11 mouse cellular contexts compared by ENCODE assay signal in the genomic region with DNA sequence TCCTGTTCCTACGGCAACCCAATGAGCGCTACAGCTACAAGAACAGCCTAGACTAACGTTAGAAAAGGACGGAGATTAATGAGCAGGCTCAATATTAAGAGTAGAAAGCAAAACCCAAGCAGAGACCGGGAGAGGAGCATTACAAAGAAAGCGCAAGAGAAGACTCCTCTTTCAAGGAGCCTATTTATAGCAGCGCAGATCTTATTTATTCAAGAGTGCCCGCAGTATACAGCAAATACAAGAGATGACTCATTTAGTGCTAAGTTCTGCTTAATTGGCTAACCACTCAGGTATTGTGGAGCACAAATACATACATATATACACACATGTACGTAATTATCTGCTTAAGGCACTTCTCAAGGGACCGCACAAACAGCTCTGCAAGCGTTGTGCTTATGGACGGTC.
DNase-seq lines count a peak whose midpoint lies in the region; ATAC-seq lines count a peak whose summit lies in the region.
"Had no signal": no experiment of that assay in that cellular context is flagged by ENCODE, and none has a peak within 500 bp of the region (broad histone marks: within the 10 kb centered on the region; RNA-seq: fewer than 3 reads in every experiment).

No protein-coding gene starts in this region.

- peak; percentile 86 for ATAC-seq in forebrain, embryonic 16.5 days
- ATAC-seq in midbrain, embryonic 12.5 days (ENCODE audit: low FRiP score, low read depth) = peak; percentile 66
- ATAC-seq in heart, embryonic 11.5 days (replicated peaks; ENCODE audit: insufficient number of reproducible peaks, low FRiP score, low TSS enrichment) = no peak

- peaks cover 12% of the 10 kb centered on the region for H3K4me1 ChIP-seq in forebrain, embryonic 16.5 days (replicated peaks; ENCODE audit: control insufficient read depth, insufficient read depth, low read length)
- peaks cover 14% of the 10 kb centered on the region for H3K4me1 ChIP-seq in midbrain, embryonic 12.5 days
- no peaks in the 10 kb centered on the region for H3K4me1 ChIP-seq in heart, embryonic 11.5 days (ENCODE audit: control insufficient read depth, insufficient read depth, low read length)
- H3K4me1 ChIP-seq: megakaryocyte, embryonic 14.5 days had no signal

- WGBS in forebrain, embryonic 16.5 days = 6% methylated on average over 12 of the region's 12 CpGs
- WGBS in midbrain, embryonic 12.5 days = 37% methylated on average over 12 of the region's 12 CpGs
- 72% methylated on average over 12 of the region's 12 CpGs for WGBS in heart, embryonic 11.5 days (ENCODE audit: insufficient replicate concordance)

- no peaks in the 10 kb centered on the region for H3K36me3 ChIP-seq in forebrain, embryonic 16.5 days (ENCODE audit: control insufficient read depth, insufficient read depth)
- no peaks in the 10 kb centered on the region for H3K36me3 ChIP-seq in midbrain, embryonic 12.5 days
- no peaks in the 10 kb centered on the region for H3K36me3 ChIP-seq in heart, embryonic 11.5 days (ENCODE audit: control insufficient read depth, insufficient read depth, low read length)

- no peaks in the 10 kb centered on the region for H3K9me3 ChIP-seq in forebrain, embryonic 16.5 days (ENCODE audit: control insufficient read depth, low read length)
- H3K9me3 ChIP-seq in midbrain, embryonic 12.5 days = no peaks in the 10 kb centered on the region
- no peaks in the 10 kb centered on the region for H3K9me3 ChIP-seq in heart, embryonic 11.5 days (replicated peaks; ENCODE audit: control insufficient read depth, low read length)
- H3K9me3 ChIP-seq: megakaryocyte, embryonic 14.5 days had no signal

- H3K27ac ChIP-seq in forebrain, embryonic 16.5 days (ENCODE audit: low read length) = no peak overlapping the region
- no peak overlapping the region for H3K27ac ChIP-seq in midbrain, embryonic 12.5 days (replicated peaks)
- no peak overlapping the region for H3K27ac ChIP-seq in heart, embryonic 11.5 days (ENCODE audit: low read depth, low read length)
- H3K27ac ChIP-seq: liver, embryonic 14.5 days had no signal

- H3K4me2 ChIP-seq in forebrain, embryonic 16.5 days (ENCODE audit: low read length) = peak overlapping the region; percentile 67
- H3K4me2 ChIP-seq in midbrain, embryonic 12.5 days (replicated peaks) = peak overlapping the region; percentile 37
- no peak overlapping the region for H3K4me2 ChIP-seq in heart, embryonic 11.5 days

- peak overlapping the region; percentile 58 for H3K9ac ChIP-seq in forebrain, embryonic 16.5 days (replicated peaks; ENCODE audit: low read depth, low read length)
- no peak overlapping the region for H3K9ac ChIP-seq in midbrain, embryonic 12.5 days (replicated peaks)
- no peak overlapping the region for H3K9ac ChIP-seq in heart, embryonic 11.5 days (ENCODE audit: low read depth, low read length)
- H3K9ac ChIP-seq: liver, embryonic 14.5 days had no signal

- peak; percentile 15 to 34 for DNase-seq in right cerebral cortex, adult 2 months (ENCODE audit: low spot score in 2 of 2)
- no peak for DNase-seq in right cerebral cortex, postnatal 25 days
- DNase-seq in adrenal gland, postnatal 10 days = no peak
- no peak for DNase-seq in T-cell, adult 2 months (ENCODE audit: low spot score)
- DNase-seq: heart, postnatal 4 days; kidney, postnatal 25 days had no signal

- H3K4me3 ChIP-seq in forebrain, embryonic 16.5 days (replicated peaks; ENCODE audit: low read length) = peak overlapping the region; percentile 44
- H3K4me3 ChIP-seq in midbrain, embryonic 12.5 days = no peak overlapping the region
- H3K4me3 ChIP-seq in heart, embryonic 11.5 days (ENCODE audit: low read depth, low read length) = no peak overlapping the region
- H3K4me3 ChIP-seq: megakaryocyte, embryonic 14.5 days had no signal

- H3K27me3 ChIP-seq in forebrain, embryonic 16.5 days (replicated peaks; ENCODE audit: control insufficient read depth, insufficient read depth, low read length) = no peaks in the 10 kb centered on the region
- H3K27me3 ChIP-seq in midbrain, embryonic 12.5 days = no peaks in the 10 kb centered on the region
- H3K27me3 ChIP-seq in heart, embryonic 11.5 days (ENCODE audit: control insufficient read depth, insufficient read depth, low read length) = no peaks in the 10 kb centered on the region
- H3K27me3 ChIP-seq: megakaryocyte, embryonic 14.5 days had no signal

Comparison
In these comparisons a context has a peak if more than half of its experiments do, and no peak if none do; other contexts are left out.
1. DNase-seq: peak in right cerebral cortex, adult 2 months (2 of 2); none in right cerebral cortex, postnatal 25 days (single experiment), adrenal gland, postnatal 10 days (single experiment) and T-cell, adult 2 months (single experiment).